Mouse (Mus musculus) CH12.LX (cell line): Measurements from ENCODE around the gene Ppp2r5e. TPM values are rescaled to one million over a fixed set of nuclear protein-coding genes. Genes with fewer than 3 reads are reported as not detected.

ENCODE experiments used
- DNase-seq: peaks from one replicate; pipeline ENCODE4 v3.0.0-alpha.2; 2013; ENCODE audit errors: extremely low read depth
- H3K27ac ChIP-seq: 2 replicates; pipeline ENCODE4 v1.5.1; 2012; ENCODE audit warnings: low read depth, mild to moderate bottlenecking, control low read depth, moderate library complexity; ENCODE audit not compliant: insufficient read depth
- H3K27me3 ChIP-seq: replicated peaks from 2 replicates; pipeline ENCODE3; 2012; ENCODE audit warnings: inconsistent platforms
- H3K36me3 ChIP-seq, 2 experiments: replicated peaks in 1 of 2; 2 replicates each; pipeline versions ENCODE3 to v1.6.1; 2012; ENCODE audit warnings: inconsistent platforms in 1 of 2, low read length in 1 of 2, mild to moderate bottlenecking in 1 of 2, mixed read lengths in 1 of 2, moderate library complexity in 1 of 2; ENCODE audit not compliant: control insufficient read depth in 1 of 2, insufficient read depth in 1 of 2
- H3K4me1 ChIP-seq, 2 experiments: 2 replicates each; pipeline ENCODE4 v1.6.1; 2012; ENCODE audit warnings: inconsistent platforms in 1 of 2, moderate library complexity in 1 of 2; ENCODE audit not compliant: insufficient read depth in 2 of 2, control insufficient read depth in 1 of 2
- H3K4me2 ChIP-seq: 2 replicates; pipeline ENCODE4 v1.6.1; 2012; ENCODE audit warnings: low read depth, mild to moderate bottlenecking, control low read depth; ENCODE audit not compliant: poor library complexity, insufficient read depth, severe bottlenecking
- H3K4me3 ChIP-seq, 3 experiments: fragments of 150-350 bp in 1 of 3; sonication (generic) in 1 of 3; replicated peaks in 1 of 3; 2 replicates each; pipeline versions ENCODE3 to v1.5.1; 2011 to 2012; ENCODE audit warnings: low read depth in 2 of 3, low read length in 2 of 3, mild to moderate bottlenecking in 2 of 3, moderate library complexity in 2 of 3, control low read depth in 1 of 3, improper control_type of control experiment in 1 of 3, inconsistent platforms in 1 of 3, mixed read lengths in 1 of 3; ENCODE audit not compliant: poor library complexity in 1 of 3
- H3K79me2 ChIP-seq: replicated peaks from 2 replicates; pipeline ENCODE4 v1.6.1; 2012; ENCODE audit warnings: mild to moderate bottlenecking, moderate library complexity; ENCODE audit not compliant: control insufficient read depth, poor library complexity, insufficient read depth, severe bottlenecking; ENCODE audit errors: extremely low read depth
- H3K9ac ChIP-seq: 2 replicates; pipeline ENCODE4 v1.6.1; 2012; ENCODE audit warnings: low read depth, mild to moderate bottlenecking, control low read depth, moderate library complexity; ENCODE audit not compliant: insufficient read depth
- H3K9me3 ChIP-seq: replicated peaks from 2 replicates; pipeline ENCODE3; 2012; ENCODE audit warnings: low read length, inconsistent platforms, mixed read lengths
- BHLHE40 ChIP-seq: IDR thresholded peaks from 2 replicates; pipeline ENCODE4 v1.6.1; 2011; ENCODE audit warnings: mild to moderate bottlenecking, low read depth, low read length, improper control_type of control experiment
- CHD1 ChIP-seq: IDR thresholded peaks from 2 replicates; pipeline ENCODE4 v1.6.1; 2012; ENCODE audit warnings: low read depth, low read length, improper control_type of control experiment, inconsistent platforms
- CHD2 ChIP-seq: IDR thresholded peaks from 2 replicates; pipeline ENCODE4 v1.6.1; 2011; ENCODE audit warnings: low read length, improper control_type of control experiment
- CTCF ChIP-seq, 2 experiments: IDR thresholded peaks in 1 of 2; conservative IDR thresholded peaks in 1 of 2; 2 replicates each; pipeline ENCODE4 v1.5.1; 2011 to 2012; ENCODE audit warnings: low read depth in 2 of 2, low read length in 2 of 2, improper control_type of control experiment in 1 of 2, inconsistent platforms in 1 of 2, mild to moderate bottlenecking in 1 of 2, moderate library complexity in 1 of 2
- E2F4 ChIP-seq: IDR thresholded peaks from 2 replicates; pipeline ENCODE4 v1.6.1; 2011; ENCODE audit warnings: low read depth, low read length, improper control_type of control experiment; ENCODE audit not compliant: insufficient replicate concordance
- ELF1 ChIP-seq: IDR thresholded peaks from 2 replicates; pipeline ENCODE4 v1.6.1; 2014; ENCODE audit warnings: low read depth, mild to moderate bottlenecking, inconsistent platforms, low read length, improper control_type of control experiment
- EP300 ChIP-seq: IDR thresholded peaks from 2 replicates; pipeline ENCODE4 v1.6.1; 2011; ENCODE audit warnings: low read length, improper control_type of control experiment
- ETS1 ChIP-seq: conservative IDR thresholded peaks from 2 replicates; pipeline ENCODE4 v1.6.1; 2012; ENCODE audit warnings: low read depth, mild to moderate bottlenecking, inconsistent platforms, low read length, improper control_type of control experiment, moderate library complexity
- GABPA ChIP-seq: IDR thresholded peaks from 2 replicates; pipeline ENCODE4 v1.6.1; 2012; ENCODE audit warnings: low read depth, low read length, improper control_type of control experiment, inconsistent platforms; ENCODE audit not compliant: insufficient replicate concordance
- HCFC1 ChIP-seq: IDR thresholded peaks from 2 replicates; pipeline ENCODE4 v1.6.1; 2012; ENCODE audit warnings: low read depth, mild to moderate bottlenecking, inconsistent platforms, low read length, improper control_type of control experiment
- JUN ChIP-seq: IDR thresholded peaks from 2 replicates; pipeline ENCODE4 v1.6.1; 2011; ENCODE audit warnings: low read depth, mild to moderate bottlenecking, low read length, improper control_type of control experiment, moderate library complexity; ENCODE audit not compliant: insufficient read depth
- JUND ChIP-seq: conservative IDR thresholded peaks from 2 replicates; pipeline ENCODE4 v1.6.1; 2011; ENCODE audit warnings: low read depth, low read length, improper control_type of control experiment
- KAT2A ChIP-seq: IDR thresholded peaks from 2 replicates; pipeline ENCODE4 v1.6.1; 2012; ENCODE audit warnings: low read length, improper control_type of control experiment, inconsistent platforms; ENCODE audit not compliant: insufficient replicate concordance
- MAFK ChIP-seq: IDR thresholded peaks from 2 replicates; pipeline ENCODE4 v1.6.1; 2011; ENCODE audit warnings: low read length, improper control_type of control experiment; ENCODE audit not compliant: insufficient replicate concordance
- MAX ChIP-seq: IDR thresholded peaks from 2 replicates; pipeline ENCODE4 v1.6.1; 2011; ENCODE audit warnings: low read length, improper control_type of control experiment
- MAZ ChIP-seq: IDR thresholded peaks from 2 replicates; pipeline ENCODE4 v1.6.1; 2012; ENCODE audit warnings: low read depth, mild to moderate bottlenecking, inconsistent platforms, low read length, improper control_type of control experiment, moderate library complexity
- MEF2A ChIP-seq: IDR thresholded peaks from 2 replicates; pipeline ENCODE4 v1.6.1; 2014; ENCODE audit warnings: low read depth, mild to moderate bottlenecking, inconsistent platforms, low read length, improper control_type of control experiment, borderline replicate concordance
- MXI1 ChIP-seq: IDR thresholded peaks from 2 replicates; pipeline ENCODE4 v1.6.1; 2011; ENCODE audit warnings: mild to moderate bottlenecking, low read depth, low read length, improper control_type of control experiment
- MYC ChIP-seq: IDR thresholded peaks from 2 replicates; pipeline ENCODE4 v1.6.1; 2011; ENCODE audit warnings: low read depth, mild to moderate bottlenecking, improper control_type of control experiment, low read length
- NELFE ChIP-seq: IDR thresholded peaks from 2 replicates; pipeline ENCODE4 v1.6.1; 2011; ENCODE audit warnings: low read depth, low read length, improper control_type of control experiment
- PAX5 ChIP-seq: IDR thresholded peaks from 2 replicates; pipeline ENCODE4 v1.6.1; 2012; ENCODE audit warnings: low read length, inconsistent platforms, mixed read lengths
- POLR2AphosphoS2 ChIP-seq: IDR thresholded peaks from 2 replicates; pipeline ENCODE4 v1.6.1; 2011; ENCODE audit warnings: low read depth, low read length, improper control_type of control experiment
- RAD21 ChIP-seq: IDR thresholded peaks from 2 replicates; pipeline ENCODE4 v1.6.1; 2011; ENCODE audit warnings: low read depth, mild to moderate bottlenecking, low read length, improper control_type of control experiment, moderate library complexity
- RCOR1 ChIP-seq: conservative IDR thresholded peaks from 2 replicates; pipeline ENCODE4 v1.6.1; 2012; ENCODE audit warnings: low read depth, mild to moderate bottlenecking, inconsistent platforms, low read length, improper control_type of control experiment
- SIN3A ChIP-seq: IDR thresholded peaks from 2 replicates; pipeline ENCODE4 v1.6.1; 2012; ENCODE audit warnings: low read length, improper control_type of control experiment, inconsistent platforms
- SMC3 ChIP-seq: IDR thresholded peaks from 2 replicates; pipeline ENCODE4 v1.6.1; 2011; ENCODE audit warnings: low read depth, low read length, improper control_type of control experiment
- TBP ChIP-seq: conservative IDR thresholded peaks from 2 replicates; pipeline ENCODE4 v1.6.1; 2011; ENCODE audit warnings: low read depth, low read length, improper control_type of control experiment
- TCF12 ChIP-seq: IDR thresholded peaks from 2 replicates; pipeline ENCODE4 v1.6.1; 2014; ENCODE audit warnings: low read depth, mild to moderate bottlenecking, inconsistent platforms, low read length, improper control_type of control experiment
- USF1 ChIP-seq: IDR thresholded peaks from 2 replicates; pipeline ENCODE4 v1.6.1; 2014; ENCODE audit warnings: low read depth, mild to moderate bottlenecking, inconsistent platforms, low read length, improper control_type of control experiment
- USF2 ChIP-seq: conservative IDR thresholded peaks from 2 replicates; pipeline ENCODE4 v1.6.1; 2011; ENCODE audit warnings: low read depth, low read length, improper control_type of control experiment
- ZC3H11A ChIP-seq: IDR thresholded peaks from 2 replicates; pipeline ENCODE4 v1.6.1; 2012; ENCODE audit warnings: low read depth, mild to moderate bottlenecking, inconsistent platforms, low read length, improper control_type of control experiment
- ZKSCAN1 ChIP-seq: IDR thresholded peaks from 2 replicates; pipeline ENCODE4 v1.6.1; 2012; ENCODE audit warnings: low read depth, inconsistent platforms, low read length, improper control_type of control experiment, borderline replicate concordance
- ZMIZ1 ChIP-seq: IDR thresholded peaks from 2 replicates; pipeline ENCODE4 v1.6.1; 2012; ENCODE audit warnings: low read depth, mild to moderate bottlenecking, inconsistent platforms, low read length, improper control_type of control experiment
- ZNF384 ChIP-seq: IDR thresholded peaks from 2 replicates; pipeline ENCODE4 v1.6.1; 2012; ENCODE audit warnings: low read depth, low read length, improper control_type of control experiment, inconsistent platforms
- dilution Hi-C: fragments of 300-500 bp; cut with MboI; formaldehyde crosslinking; loops from 2 replicates; pipeline ENCODE4 v1.14.3; 2020; ENCODE audit warnings: low sequenced_read_pairs; ENCODE audit not compliant: extremely low pct_unique_long_range_greater_than_20kb, extremely low pct_ligation_motif_present
- in situ Hi-C: fragments of 300-500 bp; cut with MboI; formaldehyde crosslinking; loops from 3 replicates; pipeline ENCODE4 v1.14.3; 2019; ENCODE audit warnings: low sequenced_read_pairs, low pct_ligation_motif_present, low pct_unique_long_range_greater_than_20kb, mixed read lengths
- polyA plus RNA-seq: library from polyadenylated mRNA; unstranded; fragments of >175 nt; gene quantifications from 2 replicates; pipeline ENCODE4 v1.2.1, GENCODE M21; 2012; ENCODE audit warnings: low read depth; ENCODE audit not compliant: insufficient read length
- total RNA-seq, 2 experiments: library from RNA; depleted of rRNA; stranded (reverse); fragments of 300-350 nt in 1 of 2; fragments of >200 nt in 1 of 2; gene quantifications; 2 replicates each; pipeline ENCODE4 v1.2.3; 2012 to 2014

The Ppp2r5e gene
- total and polyA plus RNA-seq, 3 experiments: 9.3 to 21.7 (median 10.0) TPM

GRCm38 (mm10) chr12:75645780-75646179 lies 49.7 kb upstream of the Ppp2r5e start:
- H3K36me3 ChIP-seq: peaks cover 0 to 46% of the 10 kb centered on the region in 2 experiments
- no peak for DNase-seq

GRCm38 (mm10) chr12:75641726-75642125 lies 45.7 kb upstream of the Ppp2r5e start:
- no peak overlapping the region for H3K27ac ChIP-seq
- H3K27me3 ChIP-seq: no peaks in the 10 kb centered on the region
- dilution Hi-C loops: no loop called here
- no peaks in the 10 kb centered on the region for H3K9me3 ChIP-seq
- in situ Hi-C loops: no loop called here
- H3K9ac ChIP-seq: no peak overlapping the region
- H3K79me2 ChIP-seq: no peaks in the 10 kb centered on the region
- H3K4me3 ChIP-seq: no peak overlapping the region
- TF ChIP-seq CHD1: no peak
- TF ChIP-seq CTCF (conservative IDR thresholded peaks at IDR 0.05 in 1 of 2, IDR thresholded peaks at IDR 0.05 in 1 of 2; ENCODE audit: low read depth in 2 of 2, low read length in 2 of 2): peak in 1 of 2 experiments; percentile 24; a peak in 1 of 4 replicates
- peaks cover 3 to 25% of the 10 kb centered on the region in 2 experiments; a peak in 3 of 4 replicates for H3K4me1 ChIP-seq
- no peak for DNase-seq
- H3K4me2 ChIP-seq: no peak overlapping the region
- peaks cover 0 to 22% of the 10 kb centered on the region in 2 experiments for H3K36me3 ChIP-seq

More at GRCm38 (mm10) chr12:75645780-75646179, 49.7 kb upstream of the Ppp2r5e start:
- in situ Hi-C loops: no loop called here
- no peak overlapping the region for H3K27ac ChIP-seq
- H3K27me3 ChIP-seq: no peaks in the 10 kb centered on the region
- dilution Hi-C loops: no loop called here
- H3K79me2 ChIP-seq: no peaks in the 10 kb centered on the region
- no peak overlapping the region for H3K4me2 ChIP-seq
- H3K4me3 ChIP-seq: no peak overlapping the region
- no peak overlapping the region for H3K9ac ChIP-seq
- no peaks in the 10 kb centered on the region for H3K9me3 ChIP-seq
- TF ChIP-seq RCOR1: no peak
- TF ChIP-seq MXI1: no peak
- TF ChIP-seq EP300: no peak
- TF ChIP-seq JUN: no peak
- 0 out of 2 replicates have a peak, but pooled peaks have one; percentile 39 for TF ChIP-seq MYC
- no peak for TF ChIP-seq ZC3H11A
- TF ChIP-seq BHLHE40: no peak
- TF ChIP-seq KAT2A: no peak
- no peak for TF ChIP-seq MEF2A
- no peak for TF ChIP-seq CHD2
- TF ChIP-seq CTCF (conservative IDR thresholded peaks at IDR 0.05 in 1 of 2, IDR thresholded peaks at IDR 0.05 in 1 of 2; ENCODE audit: low read depth in 2 of 2, low read length in 2 of 2): peak; percentile 17 to 57; a peak in 2 of 4 replicates
- TF ChIP-seq ZKSCAN1: no peak
- no peak for TF ChIP-seq E2F4
- TF ChIP-seq MAX: peak; percentile 40; the same call in 1 of the 2 replicates
- TF ChIP-seq PAX5: no peak
- no peak for TF ChIP-seq ETS1
- no peak for TF ChIP-seq MAZ
- no peak for TF ChIP-seq HCFC1
- TF ChIP-seq SIN3A: no peak
- no peak for TF ChIP-seq NELFE
- TF ChIP-seq POLR2AphosphoS2: no peak
- TF ChIP-seq TCF12: no peak
- TF ChIP-seq ZMIZ1: no peak
- no peak for TF ChIP-seq GABPA
- no peak for TF ChIP-seq ELF1
- TF ChIP-seq JUND: no peak
- TF ChIP-seq SMC3: peak; percentile 43
- TF ChIP-seq USF2: no peak
- no peak for TF ChIP-seq MAFK
- TF ChIP-seq CHD1: no peak
- TF ChIP-seq ZNF384: no peak
- no peak for TF ChIP-seq USF1
- TF ChIP-seq RAD21: peak; percentile 52
- 0 out of 2 replicates have a peak, but pooled peaks have one; percentile 25 for TF ChIP-seq TBP
- H3K4me1 ChIP-seq: peaks cover 0 to 4% of the 10 kb centered on the region in 2 experiments; a peak in 1 of 4 replicates
